Mouse (Mus musculus): ENCODE measurements around the gene Ice2.

The Ice2 gene

GRCm38 (mm10) chr9:69397760-69398452, at the start of gene Ice2:
Gene Ice2, plus strand, starts transcription at chr9:69397906.
- DNase-seq (ENCODE audit: low spot score), result peak; percentile 84

DNA sequence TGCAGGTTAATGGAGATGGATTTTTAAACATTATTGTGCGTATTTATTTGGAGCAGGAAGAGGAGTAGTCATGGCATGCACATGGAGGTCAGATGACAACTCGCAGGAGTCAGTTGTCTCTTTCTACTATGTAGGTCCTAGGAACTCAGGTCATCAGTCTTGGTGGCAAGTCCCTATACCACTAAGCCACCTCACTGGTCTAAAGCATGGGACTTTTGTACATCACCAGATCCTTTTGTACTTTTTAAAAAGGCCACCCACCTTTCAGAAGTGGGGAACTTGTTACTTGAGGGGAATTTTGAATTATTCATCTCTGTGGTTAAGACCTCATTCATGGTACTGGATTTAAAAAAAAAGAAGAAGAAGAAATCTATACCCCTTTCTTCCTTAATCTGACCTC, 48.2 kb upstream of the Ice2 start:
- no peak for DNase-seq (ENCODE audit: low spot score)

GRCm38 (mm10) chr9:69354228-69354627, 43.5 kb upstream of the Ice2 start:
- DNase-seq (ENCODE audit: low spot score), result no peak

DNA sequence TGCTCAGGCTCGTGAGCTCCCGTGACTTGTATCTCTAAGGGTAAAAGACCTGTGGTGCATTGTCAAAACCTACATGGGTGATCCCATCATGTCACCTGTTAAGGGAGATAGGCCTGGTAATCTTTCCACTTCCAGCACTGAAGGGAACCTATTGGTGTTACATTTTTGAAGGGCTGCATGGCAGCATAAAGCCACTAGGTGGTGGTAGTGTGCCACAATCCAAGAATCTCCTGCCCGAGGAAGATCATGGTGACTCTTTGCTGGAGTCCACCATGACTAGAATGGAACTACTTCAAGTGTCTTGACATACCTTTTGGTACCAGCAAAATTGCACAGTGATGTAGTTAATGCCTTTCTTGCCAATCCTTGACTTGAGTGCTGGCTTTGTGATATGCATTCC, 39.9 kb upstream of the Ice2 start:
- no peak for DNase-seq (ENCODE audit: low spot score)

GRCm38 (mm10) chr9:69358797-69359196, 38.9 kb upstream of the Ice2 start:
- DNase-seq (ENCODE audit: low spot score), result no peak

- DNase-seq (ENCODE audit: low spot score), result no peak
Observed at GRCm38 (mm10) chr9:69361951-69362445, 35.7 kb upstream of the Ice2 start.

DNA sequence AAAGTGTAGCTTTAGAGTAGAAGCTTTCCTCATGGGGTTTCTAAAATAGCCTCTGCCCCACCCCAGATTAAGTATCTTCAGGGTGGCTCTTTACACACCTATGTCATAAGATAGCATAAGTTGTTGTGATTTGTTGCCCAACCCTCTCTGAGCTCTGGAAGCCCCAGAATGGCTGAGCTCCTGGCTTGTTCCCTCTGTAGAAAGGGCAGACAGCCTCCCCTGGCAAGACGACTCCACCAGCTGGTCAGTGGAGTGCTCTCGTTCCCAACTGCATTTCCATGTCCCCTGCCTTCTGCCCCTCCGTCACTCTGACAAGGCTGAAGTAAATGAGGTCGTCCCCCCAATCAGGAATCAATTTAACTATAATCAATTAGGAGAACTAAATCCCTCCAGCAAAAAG, 34.9 kb upstream of the Ice2 start:
- DNase-seq (ENCODE audit: low spot score), result no peak

DNA sequence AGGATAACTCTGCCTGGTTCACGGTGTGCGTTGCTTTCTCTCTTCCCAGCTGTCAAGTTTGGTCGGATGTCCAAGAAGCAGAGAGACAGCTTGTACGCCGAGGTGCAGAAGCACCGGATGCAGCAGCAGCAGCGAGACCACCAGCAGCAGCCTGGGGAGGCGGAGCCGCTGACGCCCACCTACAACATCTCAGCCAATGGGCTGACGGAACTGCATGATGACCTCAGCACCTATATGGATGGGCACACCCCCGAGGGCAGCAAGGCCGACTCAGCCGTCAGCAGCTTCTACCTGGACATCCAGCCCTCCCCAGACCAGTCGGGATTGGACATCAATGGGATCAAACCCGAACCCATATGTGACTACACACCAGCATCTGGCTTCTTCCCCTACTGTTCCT, 33.6 kb upstream of the Ice2 start:
- peak; percentile 25 for DNase-seq (ENCODE audit: low spot score)

DNA sequence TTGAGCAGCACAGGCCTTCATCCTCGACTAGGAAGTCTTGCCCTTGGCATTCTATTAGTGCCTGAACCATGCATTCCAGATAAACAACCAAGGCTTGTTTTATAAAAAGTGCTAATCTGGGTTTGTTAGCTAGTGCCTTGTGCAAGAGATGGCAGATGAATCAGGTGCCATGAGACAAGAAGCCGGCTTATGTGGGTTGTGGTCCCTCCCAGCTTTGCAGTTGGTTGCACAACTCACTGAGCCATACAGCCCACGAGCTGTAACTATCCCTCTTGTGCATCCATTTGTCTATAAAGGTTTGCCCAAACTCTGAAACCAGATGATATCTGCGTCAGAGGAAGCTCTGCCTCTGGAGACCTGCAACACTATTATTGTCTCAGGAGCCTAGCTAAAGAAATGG, 30.7 kb upstream of the Ice2 start:
- DNase-seq (ENCODE audit: low spot score), result no peak

- peak; percentile 33 for DNase-seq (ENCODE audit: low spot score)
Observed at GRCm38 (mm10) chr9:69368071-69368470, 29.6 kb upstream of the Ice2 start.

DNA sequence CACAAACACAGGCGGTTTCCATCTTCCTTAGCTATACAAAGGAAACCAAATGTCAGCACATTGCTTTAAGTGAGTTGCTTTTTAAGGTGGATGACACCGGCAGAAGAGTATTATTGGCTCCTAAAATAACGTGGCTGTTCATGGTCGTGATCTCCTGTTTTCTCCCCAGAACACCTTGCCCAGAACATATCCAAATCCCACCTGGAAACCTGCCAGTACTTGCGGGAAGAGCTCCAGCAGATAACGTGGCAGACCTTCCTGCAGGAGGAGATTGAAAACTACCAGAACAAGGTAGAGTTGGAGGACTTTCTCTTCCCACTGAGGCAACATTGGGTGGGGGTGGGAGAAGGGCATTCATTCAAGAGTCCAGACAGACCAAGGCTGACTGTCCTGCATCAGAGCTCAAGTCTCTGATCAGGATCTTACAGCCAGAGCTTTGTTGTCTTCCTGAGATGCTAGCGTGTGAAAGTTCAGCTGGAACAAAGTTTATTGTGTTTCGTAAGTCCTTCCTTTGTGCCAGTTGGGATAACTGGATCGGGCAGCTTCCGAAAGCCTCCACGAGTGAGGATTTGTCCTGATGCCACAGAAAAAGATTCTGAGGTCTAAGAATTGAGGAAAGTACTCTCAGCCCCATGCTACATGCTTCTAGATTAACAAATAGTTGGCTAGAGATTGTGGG, 26.5 kb upstream of the Ice2 start:
- DNase-seq (ENCODE audit: low spot score), result no peak

DNA sequence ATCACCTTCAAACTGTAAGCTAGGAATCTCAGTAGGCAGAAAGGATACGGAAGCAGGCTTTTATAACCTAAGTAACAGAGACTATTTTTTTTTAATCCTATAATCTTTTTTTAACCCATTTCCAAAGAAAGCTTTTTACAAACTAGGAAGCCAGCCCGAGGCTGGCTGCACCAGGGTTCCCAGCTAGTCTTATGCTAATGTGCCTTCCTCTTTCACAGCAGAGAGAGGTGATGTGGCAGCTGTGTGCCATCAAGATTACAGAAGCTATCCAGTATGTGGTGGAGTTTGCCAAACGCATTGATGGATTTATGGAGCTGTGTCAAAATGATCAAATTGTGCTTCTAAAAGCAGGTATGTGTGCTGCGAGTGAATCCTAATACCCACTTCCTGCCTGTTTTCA, 24.8 kb upstream of the Ice2 start:
- no peak for DNase-seq (ENCODE audit: low spot score)

DNA sequence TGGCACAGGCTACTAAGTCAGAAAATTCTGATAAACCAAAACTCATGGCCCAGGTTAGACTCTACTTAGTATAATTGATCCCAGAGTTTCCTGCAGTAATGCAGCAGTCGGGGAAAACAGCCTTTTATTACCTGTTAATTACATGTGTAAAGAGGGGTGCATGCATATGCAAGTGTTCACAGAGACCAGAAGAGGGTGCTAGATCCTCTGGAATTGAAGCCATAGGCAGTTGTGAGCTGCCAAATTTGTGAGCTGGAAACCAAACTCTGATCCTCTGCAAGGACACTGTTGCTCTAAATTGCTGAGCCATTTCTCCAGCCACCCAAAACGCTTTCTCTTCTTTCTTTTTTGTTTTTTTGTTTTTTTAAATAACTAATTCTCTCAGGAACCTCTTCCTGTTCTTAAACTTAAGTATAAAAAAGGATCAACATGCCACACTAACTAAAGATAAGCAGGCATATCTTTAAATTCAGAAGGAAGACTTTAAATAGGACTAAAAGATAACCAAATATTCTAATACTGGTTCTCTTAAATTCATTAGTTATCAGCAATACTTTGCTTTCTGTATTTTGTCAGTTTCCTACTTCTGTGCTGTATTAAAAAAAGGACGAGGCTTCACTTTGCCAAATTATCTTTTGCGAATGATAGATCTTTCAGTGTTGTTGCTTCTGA, 20.6 kb upstream of the Ice2 start:
- DNase-seq (ENCODE audit: low spot score), result no peak

- DNase-seq (ENCODE audit: low spot score), result no peak
Observed at GRCm38 (mm10) chr9:69377654-69378045, 20.1 kb upstream of the Ice2 start.

DNA sequence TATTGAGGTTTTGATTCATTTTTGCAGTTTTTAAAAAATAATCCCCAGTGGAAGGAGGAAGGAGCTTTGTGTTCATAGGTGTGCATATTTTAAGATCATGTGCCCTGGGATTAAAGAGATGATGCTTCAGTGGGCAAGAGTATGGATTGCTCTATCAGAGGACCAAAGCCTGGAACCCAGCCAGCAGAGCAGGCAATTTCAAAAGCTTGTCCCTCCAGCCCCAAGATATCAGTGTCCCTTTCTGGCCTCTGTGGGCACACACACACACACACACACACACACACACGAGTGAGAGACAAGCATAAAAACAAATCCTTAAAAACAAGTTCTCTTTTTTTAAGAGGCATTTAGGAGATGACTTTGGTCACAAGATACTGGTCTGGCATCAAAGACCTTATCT, 17.2 kb upstream of the Ice2 start:
- DNase-seq (ENCODE audit: low spot score), result no peak

DNA sequence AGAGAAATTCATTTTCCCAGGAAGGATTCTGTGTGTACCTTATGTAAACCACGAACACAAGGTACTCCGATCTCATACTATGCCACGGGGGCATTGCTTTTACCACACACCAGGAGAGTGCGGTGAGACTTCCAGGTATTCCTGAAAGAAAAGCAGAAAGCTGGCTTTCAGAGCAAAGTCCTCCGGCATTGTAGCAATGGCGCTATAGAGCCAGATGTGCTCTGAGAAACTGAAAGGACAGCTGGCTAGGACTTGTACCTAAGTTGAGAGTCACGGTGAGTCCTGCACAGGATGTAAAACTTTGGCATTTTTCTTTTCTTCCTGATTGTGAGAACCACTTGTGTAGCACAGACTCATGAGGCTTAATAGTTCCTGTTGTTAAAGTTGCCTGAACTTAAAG, 16.0 kb upstream of the Ice2 start:
- no peak for DNase-seq (ENCODE audit: low spot score)

DNA sequence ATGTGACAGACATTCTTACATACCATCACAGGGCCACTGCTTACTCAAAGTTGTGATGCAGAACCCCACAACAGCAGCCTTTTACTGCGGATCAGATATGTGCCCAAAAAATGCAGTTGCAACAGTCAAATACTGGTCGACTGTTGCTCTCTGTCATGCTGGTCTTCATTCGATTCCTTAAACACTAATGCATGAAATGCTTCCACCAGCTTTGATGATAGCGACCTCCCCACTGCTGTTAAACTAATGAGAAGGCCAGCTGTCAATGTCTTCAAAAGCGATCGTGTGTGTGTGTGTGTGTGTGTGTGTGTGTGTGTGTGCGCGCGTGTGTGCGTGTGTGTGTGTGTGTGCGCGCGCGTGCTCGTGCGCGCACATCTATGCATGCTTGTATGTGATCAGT, 13.2 kb upstream of the Ice2 start:
- no peak for DNase-seq (ENCODE audit: low spot score)

DNA sequence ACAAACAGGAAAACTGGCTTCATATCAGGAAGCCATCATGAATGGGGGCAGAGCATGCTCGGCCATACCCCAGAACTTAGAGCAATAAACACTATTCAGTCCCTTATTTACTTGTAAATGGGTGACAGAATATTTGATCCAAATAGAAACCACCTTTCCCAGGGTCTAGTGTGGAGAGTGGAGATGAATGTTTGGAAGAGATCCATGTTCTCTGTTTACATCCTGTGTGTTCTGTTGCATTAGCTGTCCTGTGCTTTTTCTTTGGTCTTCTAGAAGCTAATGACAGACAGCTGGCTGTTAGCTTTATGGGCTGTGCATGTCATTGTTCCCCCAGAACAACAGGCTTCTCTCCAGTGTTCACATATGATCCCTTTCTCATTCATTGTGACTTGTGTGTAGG, 12.8 kb upstream of the Ice2 start:
- no peak for DNase-seq (ENCODE audit: low spot score)

DNA sequence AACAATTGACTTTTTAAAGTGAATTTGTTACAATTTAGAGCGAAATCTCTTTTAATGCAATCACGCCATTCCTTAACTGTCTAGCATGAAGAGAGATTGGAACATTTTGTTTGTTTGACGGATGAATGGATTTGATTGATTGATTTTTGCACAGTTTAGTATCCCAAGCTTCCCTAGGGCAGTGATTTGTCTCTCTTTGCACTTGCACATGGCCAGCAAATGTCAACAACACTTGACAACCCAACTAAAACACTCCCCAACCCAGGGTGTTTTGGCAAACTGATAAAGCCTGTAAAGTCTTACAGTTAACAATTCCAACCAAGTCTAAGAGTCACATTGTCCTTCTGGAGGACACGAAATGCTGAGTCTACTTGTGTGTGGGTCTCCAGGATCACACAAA, 10.4 kb upstream of the Ice2 start:
- DNase-seq (ENCODE audit: low spot score), result no peak

DNA sequence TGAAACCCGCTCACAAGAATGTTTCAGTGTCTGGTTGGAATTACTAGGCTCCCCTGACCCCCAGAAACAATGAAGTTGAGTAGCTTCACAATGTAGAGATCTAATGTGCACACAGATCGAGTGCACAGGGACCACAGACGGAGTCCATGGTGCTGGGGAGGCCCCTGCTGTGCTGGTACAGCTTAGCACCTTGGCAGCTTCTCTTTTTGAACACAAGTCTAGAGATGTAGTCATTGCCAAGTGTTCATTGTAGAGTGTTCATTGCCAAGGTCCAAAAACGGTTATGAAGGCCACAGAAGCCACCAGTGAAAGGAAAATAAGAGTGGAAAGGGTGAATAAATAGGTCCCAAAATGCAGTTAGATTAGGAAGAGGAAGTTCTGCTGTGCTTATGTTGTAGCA, 7.1 kb upstream of the Ice2 start:
- DNase-seq (ENCODE audit: low spot score), result no peak

GRCm38 (mm10) chr9:69394234-69394633, 3.5 kb upstream of the Ice2 start:
- no peak for DNase-seq (ENCODE audit: low spot score)

- no peak for DNase-seq (ENCODE audit: low spot score)
Observed at GRCm38 (mm10) chr9:69397432-69397759, 310 bp upstream of the Ice2 start.

- DNase-seq (ENCODE audit: low spot score), result no peak
Observed at GRCm38 (mm10) chr9:69398453-69398850, 746 bp downstream of the Ice2 start.

DNA sequence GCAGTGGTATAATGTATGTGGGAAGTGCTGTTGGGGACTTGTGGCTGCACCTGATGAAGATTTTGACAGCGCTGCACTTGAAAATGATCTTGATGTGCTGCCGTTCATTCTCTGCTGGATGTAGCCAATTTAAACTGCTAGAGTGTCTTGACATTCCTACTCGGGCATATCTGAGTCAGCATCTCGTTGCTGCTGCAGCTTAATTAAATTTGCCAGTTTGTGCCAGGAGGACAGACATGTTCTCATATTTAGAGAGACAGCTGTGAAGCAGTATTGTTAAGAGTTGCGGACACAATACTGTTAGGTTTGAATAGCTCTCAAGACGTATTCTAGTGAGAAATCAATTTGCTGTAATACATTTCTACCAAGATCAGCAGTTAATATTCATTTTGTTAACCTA, 7.0 kb downstream of the Ice2 start:
- no peak for DNase-seq (ENCODE audit: low spot score)
